Mouse (Mus musculus) cerebellum, adult 2 months (tissue): ENCODE measurements around the gene Apool. TPM values are rescaled to one million over a fixed set of nuclear protein-coding genes. Genes with fewer than 3 reads are reported as not detected.
A peak's percentile ranks its signal among the peaks of the same experiment; 100 is the strongest.

Experiments
- DNase-seq, 2 experiments: peaks; one replicate each; pipeline ENCODE4 v3.0.0; 2021
- H3K27ac ChIP-seq: fragments of 200-500 bp; 2 replicates; pipeline ENCODE4 v1.5.1; 2012; ENCODE audit warnings: low read length, control low read depth, inconsistent platforms; ENCODE audit not compliant: insufficient read depth
- H3K27me3 ChIP-seq: fragments of 200-500 bp; 2 replicates; pipeline ENCODE4 v1.6.1; 2012; ENCODE audit warnings: inconsistent platforms, mild to moderate bottlenecking, low read length, moderate library complexity; ENCODE audit not compliant: control insufficient read depth, insufficient read depth
- H3K4me1 ChIP-seq: fragments of 200-500 bp; 2 replicates; pipeline ENCODE4 v1.6.1; 2011; ENCODE audit warnings: low read length; ENCODE audit not compliant: control insufficient read depth, insufficient read depth
- H3K4me3 ChIP-seq: fragments of 200-500 bp; replicated peaks from 2 replicates; pipeline ENCODE3; 2011; ENCODE audit warnings: mild to moderate bottlenecking, low read depth, low read length, control low read depth; ENCODE audit not compliant: insufficient read depth
- CTCF ChIP-seq: fragments of 200-500 bp; IDR thresholded peaks from 2 replicates; pipeline ENCODE4 v1.5.1; 2011; ENCODE audit warnings: low read depth, mild to moderate bottlenecking, control low read depth, low read length, moderate library complexity, borderline replicate concordance; ENCODE audit not compliant: insufficient read depth
- POLR2A ChIP-seq: fragments of 200-500 bp; IDR thresholded peaks from 2 replicates; pipeline ENCODE4 v1.6.1; 2011; ENCODE audit warnings: low read length, control low read depth, borderline replicate concordance; ENCODE audit not compliant: insufficient read depth
- WGBS: fragments of 180-500 bp; shearing (Covaris S2); methylation state at CpG from one replicate; pipeline ENCODE4 v1.1.7; 2018; 5-methylcytosine and 5-hydroxymethylcytosine counted together
- polyA plus RNA-seq: library from polyadenylated mRNA; depleted of rRNA; stranded (reverse); fragments of >200 nt; gene quantifications from 2 replicates; pipeline ENCODE4 v1.2.3, GENCODE M21; 2012; rRNA removed

The Apool gene
- polyA plus RNA-seq, result 6.1 and 6.2 TPM in 2 replicates

- DNase-seq, result peak; percentile 79 to 81
- Histone ChIP-seq H3K4me1 (no peaks in the 10 kb centered on the region), H3K4me3 (peak within 1 kb of the TSS; percentile 96), H3K27me3 (no peaks in the 10 kb centered on the region), H3K27ac (no peak within 1 kb of the TSS)
- TF ChIP-seq POLR2A, result no peak
- no peak for TF ChIP-seq CTCF
- 17% methylated on average over 18 of the region's 18 CpGs for WGBS
Measured at GRCm38 (mm10) chrX:112310804-112311530, at the start of gene Apool. TSS of gene Apool (plus strand) at chrX:112311334.

GRCm38 (mm10) chrX:112273550-112273949 is 37.6 kb upstream of the Apool start:
- DNase-seq, result no peak
- TF ChIP-seq POLR2A (no peak), CTCF (no peak)
- 94% methylated on average over 1 of the region's 1 CpGs for WGBS
- H3K27me3 ChIP-seq, result no peaks in the 10 kb centered on the region
- H3K4me3 ChIP-seq, result no peak overlapping the region
- no peak overlapping the region for H3K27ac ChIP-seq
- no peaks in the 10 kb centered on the region for H3K4me1 ChIP-seq

GRCm38 (mm10) chrX:112311531-112311887 is 375 bp downstream of the Apool start:
- H3K27ac ChIP-seq, result no peak overlapping the region
- no peaks in the 10 kb centered on the region for H3K27me3 ChIP-seq
- no peaks in the 10 kb centered on the region for H3K4me1 ChIP-seq
- peak overlapping the region; percentile 96 for H3K4me3 ChIP-seq
- WGBS, result 3% methylated on average over 12 of the region's 12 CpGs
- TF ChIP-seq CTCF (no peak), POLR2A (no peak)
- no peak for DNase-seq

GRCm38 (mm10) chrX:112312094-112312493 is 960 bp downstream of the Apool start:
- 8% methylated on average over 1 of the region's 1 CpGs for WGBS
- no peaks in the 10 kb centered on the region for H3K4me1 ChIP-seq
- no peak for TF ChIP-seq POLR2A
- TF ChIP-seq CTCF, result no peak
- H3K27ac ChIP-seq, result no peak overlapping the region
- DNase-seq, result no peak
- no peaks in the 10 kb centered on the region for H3K27me3 ChIP-seq
- H3K4me3 ChIP-seq, result peak overlapping the region; percentile 21

GRCm38 (mm10) chrX:112320273-112320672 is 9.1 kb downstream of the Apool start:
- TF ChIP-seq POLR2A (no peak), CTCF (no peak)
- no peaks in the 10 kb centered on the region for H3K27me3 ChIP-seq
- H3K4me1 ChIP-seq, result no peaks in the 10 kb centered on the region
- no peak overlapping the region for H3K4me3 ChIP-seq
- no peak overlapping the region for H3K27ac ChIP-seq
- no peak for DNase-seq

GRCm38 (mm10) chrX:112339486-112339885 is 28.4 kb downstream of the Apool start:
- Histone ChIP-seq H3K4me1 (peaks cover 4% of the 10 kb centered on the region; the same call in 1 of the 2 replicates), H3K4me3 (no peak overlapping the region), H3K27ac (no peak overlapping the region), H3K27me3 (no peaks in the 10 kb centered on the region)
- 39% methylated on average over 3 of the region's 3 CpGs for WGBS
- TF ChIP-seq POLR2A (no peak), CTCF (no peak)
- peak in 1 of 2 experiments; percentile 21 for DNase-seq

GRCm38 (mm10) chrX:112347467-112348394 is 36.6 kb downstream of the Apool start:
- H3K27ac ChIP-seq, result no peak overlapping the region
- H3K4me1 ChIP-seq, result no peaks in the 10 kb centered on the region
- H3K27me3 ChIP-seq, result no peaks in the 10 kb centered on the region
- H3K4me3 ChIP-seq, result no peak overlapping the region
- DNase-seq, result peak in 1 of 2 experiments; percentile 2
- WGBS, result 61% methylated on average over 4 of the region's 4 CpGs
- no peak for TF ChIP-seq CTCF
- no peak for TF ChIP-seq POLR2A
